Mouse (Mus musculus) C2C12 (cell line): ENCODE measurements around the gene Tmem51.

Experiments used
- CTCF ChIP-seq: IDR thresholded peaks from one replicate; pipeline ENCODE4 v1.5.1; 2011; ENCODE audit not compliant: control insufficient read depth, insufficient read depth, insufficient read length
- MAX ChIP-seq: IDR thresholded peaks from one replicate; pipeline ENCODE4 v1.6.1; 2011; ENCODE audit warnings: mild to moderate bottlenecking, control low read depth
- MYOD1 ChIP-seq: IDR thresholded peaks from one replicate; pipeline ENCODE4 v1.6.1; 2011; ENCODE audit warnings: low read depth; ENCODE audit not compliant: control insufficient read depth, insufficient read length
- USF1 ChIP-seq: IDR thresholded peaks from one replicate; pipeline ENCODE4 v1.6.1; 2011; ENCODE audit warnings: low read depth, mild to moderate bottlenecking, control low read depth, moderate library complexity

- no peak for TF ChIP-seq CTCF
- no peak for TF ChIP-seq MYOD1
- TF ChIP-seq MAX: no peak
- TF ChIP-seq USF1: no peak
Measured at GRCm38 (mm10) chr4:141999494-142000074, 84.5 kb downstream of the Tmem51 start.
